Mouse (Mus musculus): ENCODE measurements around the gene BC017158.
"Not testable (repeated sequence)": the region's sequence is repeated elsewhere in the genome, so short reads cannot be mapped to it uniquely, and the experiment has no call there.

BC017158 gene

DNA sequence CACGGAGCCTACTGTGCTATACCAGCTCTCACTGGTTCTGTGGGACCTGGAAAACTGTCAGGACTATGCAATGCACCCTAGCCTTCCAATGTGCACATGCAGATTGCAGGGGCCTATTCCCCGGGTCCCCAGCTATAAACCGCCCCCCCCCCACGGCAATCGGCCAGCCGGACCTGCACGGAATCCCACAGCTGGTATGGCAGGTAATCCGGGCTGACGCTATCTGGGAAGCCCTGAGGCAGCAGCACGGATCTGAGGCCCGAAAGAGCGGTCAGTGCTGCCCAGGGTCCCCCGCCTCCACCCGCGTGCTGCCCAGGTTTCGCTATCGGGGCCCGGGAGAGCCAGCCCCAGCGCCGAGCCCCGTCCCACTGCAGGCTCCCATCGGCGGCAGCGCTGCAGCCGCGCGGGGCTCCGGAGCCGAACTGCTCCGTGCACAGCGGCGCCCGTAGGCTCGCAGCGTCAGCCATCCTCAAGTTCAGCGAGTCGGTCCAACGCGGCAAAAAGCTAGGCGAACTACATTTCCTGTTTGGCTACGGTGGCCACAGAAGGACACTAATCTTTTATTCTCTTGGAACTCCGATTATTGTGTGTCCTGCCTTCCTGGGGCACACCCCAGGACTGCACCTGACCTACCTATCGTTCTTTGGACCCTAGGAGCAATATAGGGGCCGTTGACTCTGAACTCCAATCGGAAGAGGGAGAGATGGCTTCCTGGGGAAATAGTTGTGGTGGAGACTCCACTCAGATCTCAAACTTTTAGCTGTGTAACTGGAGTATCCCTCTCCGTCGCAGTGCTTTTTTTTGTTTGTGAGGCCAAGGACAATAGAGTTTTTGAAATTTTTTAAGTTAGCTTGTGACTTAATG, at the start of gene BC017158:
BC017158 (minus strand) TSS at position 554 of the 864 bp plus-strand sequence.
- DNase-seq: peak; percentile 76

DNA sequence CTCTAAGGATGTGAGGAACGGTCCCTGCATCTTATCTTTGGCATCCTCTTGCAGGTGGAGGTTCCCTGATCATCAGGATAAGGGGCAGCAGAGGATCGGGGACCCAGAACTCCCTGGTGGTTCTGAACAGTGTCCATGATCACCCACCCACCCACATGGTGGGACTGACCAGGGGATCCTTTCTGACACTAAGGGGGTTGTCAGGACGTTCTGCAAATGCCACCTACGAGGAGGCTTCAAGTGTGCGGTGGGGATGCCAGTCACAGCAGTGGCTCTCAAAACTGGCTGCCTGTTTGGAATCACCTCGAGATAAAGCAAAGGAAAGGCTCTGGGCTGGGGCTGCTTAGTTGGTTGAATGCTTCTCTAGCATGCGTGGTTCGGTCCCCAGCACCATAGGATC, 49.0 kb upstream of the BC017158 start:
- no peak for DNase-seq

DNA sequence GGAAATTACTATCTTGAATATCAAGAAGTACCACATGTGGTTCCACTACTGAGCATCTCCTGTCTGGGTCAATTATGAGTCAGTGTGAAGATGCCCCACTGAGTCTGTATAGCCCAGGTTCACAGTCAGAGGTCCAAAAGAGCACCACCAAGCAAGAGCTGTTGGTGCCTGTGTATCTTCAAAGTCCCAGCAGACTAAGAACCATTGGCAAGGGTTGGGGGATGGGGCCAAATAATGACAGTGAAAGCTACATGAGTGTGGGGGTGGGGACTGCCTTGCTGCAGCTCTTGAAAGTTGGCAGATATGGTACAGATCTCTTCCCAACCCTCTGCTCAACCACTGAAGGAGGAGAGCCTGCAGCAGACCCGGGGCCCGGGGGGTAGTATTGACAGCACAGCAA, 48.6 kb upstream of the BC017158 start:
- no peak for DNase-seq

DNA sequence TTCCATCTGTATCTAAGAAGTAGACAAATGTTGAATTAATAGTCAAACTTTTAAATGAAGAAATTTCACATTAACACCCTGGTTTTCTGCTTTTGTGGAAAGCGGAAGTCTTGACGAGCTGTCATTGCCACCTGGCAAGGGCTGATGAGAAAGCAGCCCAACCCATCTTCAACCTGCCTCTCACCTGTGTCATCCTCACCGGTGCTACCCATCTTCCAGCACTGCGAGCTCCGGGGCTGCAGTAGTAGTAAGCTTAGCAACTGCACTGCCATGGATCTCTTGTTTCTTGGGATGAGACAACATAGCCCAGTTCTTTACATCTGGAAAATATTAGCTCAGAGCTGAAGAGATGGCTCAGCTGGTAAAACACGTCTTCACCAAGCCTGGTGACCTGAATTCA, 47.7 kb upstream of the BC017158 start:
- no peak for DNase-seq

- peak; percentile 68 for DNase-seq
Measured at GRCm38 (mm10) chr7:128344928-128345653, 47.1 kb upstream of the BC017158 start.

GRCm38 (mm10) chr7:128344488-128344887, 46.5 kb upstream of the BC017158 start:
- DNase-seq: no peak

DNA sequence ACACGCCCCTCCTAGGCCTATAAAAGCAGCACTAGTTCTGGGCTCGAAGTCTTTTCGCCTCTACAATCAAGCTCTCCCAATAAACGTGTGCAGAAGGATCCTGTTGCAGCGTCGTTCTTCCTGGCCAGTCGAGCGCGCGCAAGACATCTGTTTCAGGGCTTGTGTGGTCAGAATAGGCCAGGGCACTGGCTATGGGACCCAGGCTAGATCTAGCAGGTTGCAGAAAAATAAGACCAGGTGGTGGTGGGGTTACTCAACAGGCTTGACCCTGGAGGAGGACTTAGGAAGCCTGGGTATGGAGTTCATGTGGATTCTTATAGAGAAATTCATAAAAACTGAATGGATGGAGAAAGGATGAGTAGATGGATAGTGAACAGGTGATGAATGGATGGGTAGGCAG, 44.7 kb upstream of the BC017158 start:
- DNase-seq: not testable (repeated sequence)

GRCm38 (mm10) chr7:128340321-128340720, 42.4 kb upstream of the BC017158 start:
- not testable (repeated sequence) for DNase-seq

- no peak for DNase-seq
Measured at GRCm38 (mm10) chr7:128332896-128333295, 34.9 kb upstream of the BC017158 start.

DNA sequence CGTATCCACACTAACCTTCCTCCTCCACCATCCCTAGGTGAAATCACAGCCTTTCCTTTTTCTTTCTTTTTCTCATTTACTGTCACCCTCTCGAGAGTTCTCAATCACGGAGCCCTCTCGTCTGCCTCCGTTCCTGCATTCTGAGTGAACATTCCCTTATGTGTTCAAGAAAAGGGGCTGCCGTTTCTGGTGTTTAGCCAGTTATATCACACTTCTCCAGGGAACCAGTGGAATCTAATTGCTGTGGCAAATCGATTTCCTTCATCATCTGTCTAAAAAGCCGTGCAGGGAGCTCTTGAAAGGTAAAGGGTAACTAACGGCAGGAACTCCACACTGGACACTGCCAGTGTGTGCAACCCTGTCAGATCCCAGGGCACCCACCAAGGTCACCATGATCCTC, 33.0 kb upstream of the BC017158 start:
- no peak for DNase-seq

DNA sequence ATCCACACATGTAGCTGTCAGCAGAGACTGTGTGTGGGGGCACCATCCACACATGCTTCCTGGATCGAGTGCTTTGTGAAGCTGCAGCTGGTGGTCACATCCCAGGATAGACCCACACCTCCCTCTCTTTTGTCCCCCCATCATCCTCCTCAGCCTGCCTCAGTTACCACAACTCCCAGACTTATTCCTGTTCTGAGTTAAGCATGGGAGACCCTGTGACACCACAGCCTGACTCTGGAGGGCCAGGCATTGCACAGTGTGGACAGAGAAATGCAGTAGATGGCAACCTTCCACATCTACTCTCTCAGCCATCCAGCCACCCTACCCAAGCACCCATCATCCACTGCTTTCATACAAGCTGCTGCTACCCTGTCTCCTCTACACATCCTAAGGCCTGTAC, 27.0 kb upstream of the BC017158 start:
- DNase-seq: no peak

- DNase-seq: no peak
Measured at GRCm38 (mm10) chr7:128321260-128321659, 23.3 kb upstream of the BC017158 start.

DNA sequence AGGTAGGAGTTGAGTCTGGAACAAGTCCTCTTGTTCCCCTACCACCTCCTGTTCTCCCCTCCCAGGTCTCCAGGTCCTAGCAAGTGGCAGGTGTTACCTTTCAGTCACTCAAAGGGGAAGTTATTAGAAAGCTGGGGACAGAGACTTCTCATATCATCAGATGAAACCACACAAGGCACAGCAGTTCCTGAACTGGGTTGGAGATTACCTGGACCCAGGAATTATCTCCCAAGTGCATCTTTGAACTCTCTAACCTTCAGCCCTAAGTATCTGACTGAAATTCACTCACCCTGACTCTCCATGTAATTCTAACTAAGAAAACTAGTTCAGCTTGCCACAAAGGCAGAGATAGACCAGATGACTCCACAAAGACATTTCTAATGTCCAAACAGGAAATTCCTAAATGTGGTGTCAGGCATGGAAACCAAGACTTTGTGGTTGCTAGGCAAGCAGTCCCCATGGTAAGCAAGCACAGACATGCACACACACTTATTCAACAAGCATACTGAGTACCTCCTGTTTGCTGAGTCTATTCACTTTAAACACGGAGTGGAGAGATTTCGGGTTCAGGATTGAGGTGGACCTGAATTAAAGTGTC, 22.3 kb upstream of the BC017158 start:
- no peak for DNase-seq

DNA sequence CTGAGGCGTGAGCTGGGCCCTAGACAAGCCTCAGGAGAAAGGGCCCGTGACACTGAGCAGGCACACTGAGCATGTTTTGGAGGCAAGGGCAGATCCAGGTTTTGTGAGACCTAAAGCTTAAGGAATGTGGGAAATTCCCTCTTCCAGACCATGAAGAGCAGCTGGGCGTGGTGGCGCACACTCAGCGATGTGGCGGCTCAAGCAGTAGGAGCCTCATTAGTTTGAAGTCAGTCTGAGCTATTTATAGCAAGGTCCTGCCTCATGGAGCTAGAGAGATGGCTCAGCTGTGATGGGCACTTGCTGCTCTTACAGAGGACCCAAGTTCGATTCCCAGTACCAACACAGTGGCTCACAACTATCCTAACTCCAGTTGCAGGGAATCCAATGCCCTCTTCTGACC, 21.2 kb upstream of the BC017158 start:
- DNase-seq: no peak

- no peak for DNase-seq
Measured at GRCm38 (mm10) chr7:128317011-128317410, 19.0 kb upstream of the BC017158 start.

DNA sequence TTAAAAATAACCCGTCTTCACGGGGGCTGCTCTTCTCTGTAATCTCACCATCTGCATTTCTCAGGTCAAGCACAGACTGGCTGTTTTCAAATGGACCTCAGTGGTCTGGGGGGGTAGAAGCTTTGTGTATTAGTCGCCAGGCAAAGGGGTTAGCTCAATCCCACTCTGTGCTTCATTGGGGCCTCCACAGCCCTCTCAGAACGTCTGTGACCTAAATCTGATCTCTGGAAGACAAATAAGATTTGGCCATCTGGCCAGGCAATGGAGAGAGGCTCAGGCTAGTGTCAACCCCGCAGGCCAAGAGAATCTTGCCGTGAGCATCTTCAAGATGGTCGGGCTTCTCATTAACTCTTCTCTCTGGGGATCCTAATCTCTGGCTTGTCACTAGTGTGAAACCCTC, 16.5 kb upstream of the BC017158 start:
- no peak for DNase-seq

GRCm38 (mm10) chr7:128313601-128314000, 15.6 kb upstream of the BC017158 start:
- no peak for DNase-seq

DNA sequence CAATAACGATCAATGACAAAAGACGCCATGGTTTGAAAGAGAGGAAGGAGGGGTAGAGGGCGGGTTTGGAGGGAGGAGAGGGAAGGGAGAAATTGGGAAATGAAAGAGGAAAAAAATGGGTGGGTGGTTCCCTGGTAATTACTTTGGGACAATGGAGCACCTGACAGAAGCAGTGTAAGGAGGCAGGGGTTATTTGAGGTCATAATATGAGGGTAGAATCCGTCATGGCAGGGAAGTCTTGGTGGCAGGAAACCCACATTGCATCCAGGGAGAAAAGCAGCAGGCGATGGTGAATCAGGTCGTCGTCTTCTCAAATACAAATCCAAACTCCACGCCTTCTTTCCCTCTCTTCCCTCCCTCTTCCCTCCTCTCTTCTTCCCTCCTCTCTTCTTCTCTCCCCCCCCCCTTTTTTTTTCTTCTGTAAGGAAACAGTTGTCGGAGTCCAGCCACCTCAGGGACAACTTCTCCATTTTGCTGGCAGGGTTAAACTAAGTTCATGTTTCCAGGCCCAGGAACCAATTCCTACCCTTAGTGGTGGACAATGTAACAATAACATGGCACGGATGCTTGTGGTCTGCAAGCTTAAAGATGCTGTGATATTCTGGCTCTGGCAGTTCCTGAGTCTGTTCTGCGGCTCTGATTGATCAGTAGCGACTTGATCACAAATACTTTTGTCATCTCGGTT, 14.5 kb upstream of the BC017158 start:
- no peak for DNase-seq

DNA sequence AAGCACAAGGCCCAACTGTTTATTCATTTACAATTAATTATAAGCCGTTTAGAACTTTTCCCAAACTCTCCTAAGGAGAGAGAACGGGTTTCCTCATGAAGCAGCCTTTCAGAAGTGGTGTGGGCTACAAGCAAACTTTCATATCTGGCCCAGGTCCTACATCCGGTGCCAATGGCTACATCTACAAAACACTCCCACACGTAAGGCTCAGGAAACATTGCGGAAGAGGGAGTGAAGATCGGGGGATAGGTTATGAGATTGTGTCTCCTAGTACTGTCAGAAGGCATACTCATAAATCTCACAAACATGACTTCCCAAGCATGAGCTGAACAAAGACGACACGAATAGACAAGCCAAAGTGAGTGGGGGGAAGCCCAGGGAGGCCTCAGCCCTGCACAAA, 13.8 kb upstream of the BC017158 start:
- DNase-seq: no peak

DNA sequence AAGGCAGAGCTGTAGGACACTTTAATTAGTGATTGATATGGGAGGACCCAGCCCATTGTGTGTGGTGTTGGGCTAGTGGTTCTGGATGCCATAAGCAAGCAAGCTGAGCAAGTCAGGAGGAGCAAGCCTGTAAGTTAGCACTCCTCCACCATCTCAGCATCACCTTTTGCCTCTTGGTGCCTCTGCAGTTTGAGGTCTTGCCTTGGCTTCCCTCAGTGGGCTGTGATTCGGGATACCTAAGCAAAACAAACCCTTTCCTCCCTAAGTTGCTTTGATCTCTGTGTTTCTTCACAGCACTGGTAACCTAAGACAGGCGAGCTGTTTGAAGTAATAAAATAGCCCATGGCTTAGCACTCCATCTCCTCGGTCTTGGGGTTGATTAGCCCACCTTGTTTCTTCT, 13.3 kb upstream of the BC017158 start:
- DNase-seq: no peak

- DNase-seq: no peak
Measured at GRCm38 (mm10) chr7:128310229-128310688, 12.3 kb upstream of the BC017158 start.

DNA sequence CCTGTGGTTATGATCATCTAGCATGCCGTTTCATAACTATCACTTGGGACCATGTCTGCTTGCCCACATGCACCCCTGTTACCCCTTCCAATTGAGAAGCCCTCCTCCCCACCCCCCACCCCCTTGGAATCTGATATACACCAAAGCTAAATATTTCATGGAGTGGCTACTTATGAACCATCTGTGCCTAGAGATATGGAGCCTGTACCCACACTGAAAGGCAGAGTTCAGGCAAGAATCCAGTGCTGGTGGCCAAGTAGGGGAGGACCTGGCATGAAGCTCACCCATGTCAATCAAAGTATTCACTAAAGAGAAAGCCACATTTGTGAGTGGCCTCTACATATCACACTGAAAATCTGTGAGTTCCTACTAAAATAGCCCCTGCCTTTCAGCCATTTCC, 11.8 kb upstream of the BC017158 start:
- DNase-seq: no peak

DNA sequence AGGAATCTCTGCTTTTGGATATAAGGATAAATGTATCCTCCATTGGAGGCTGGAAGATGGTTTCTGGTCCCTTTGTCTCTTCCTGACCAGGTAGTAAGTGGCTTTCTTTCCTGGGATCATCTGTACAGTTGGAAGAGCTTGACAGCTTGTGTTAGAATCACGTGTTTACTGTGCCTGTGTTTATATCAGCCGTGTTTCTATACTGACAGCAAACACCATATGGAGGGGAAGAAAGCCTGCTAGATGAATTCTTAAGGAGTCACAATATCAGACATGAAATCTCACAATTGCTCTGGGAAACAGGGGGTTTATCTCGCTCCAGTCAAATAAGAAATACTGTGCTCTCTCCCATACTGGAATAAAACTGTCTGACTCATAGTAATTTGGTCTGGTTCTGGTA, 11.2 kb upstream of the BC017158 start:
- DNase-seq: no peak

Data from thymus, postnatal 14 days (tissue).